Mouse (Mus musculus): ENCODE measurements around the gene Bfsp1.

The Bfsp1 gene

DNA sequence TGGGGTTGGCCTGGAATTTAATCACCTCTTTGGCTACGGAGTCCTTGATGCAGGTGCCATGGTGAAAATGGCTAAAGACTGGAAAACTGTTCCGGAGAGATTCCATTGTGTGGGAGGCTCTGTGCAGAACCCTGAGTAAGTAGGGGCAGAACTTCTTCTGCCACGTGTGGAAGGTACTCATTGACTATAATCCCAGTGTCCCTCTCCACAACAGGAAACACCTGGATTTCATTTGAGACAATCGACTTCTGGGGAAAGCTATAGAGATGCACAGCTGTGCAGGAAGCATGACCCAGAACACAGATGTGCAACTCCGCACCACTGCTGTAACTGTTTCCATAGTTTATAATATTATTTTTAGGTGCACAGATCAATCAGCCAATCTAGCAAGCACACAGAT, 61.9 kb downstream of the Bfsp1 start:
- no peak for DNase-seq (ENCODE audit: low spot score in 2 of 2)

DNA sequence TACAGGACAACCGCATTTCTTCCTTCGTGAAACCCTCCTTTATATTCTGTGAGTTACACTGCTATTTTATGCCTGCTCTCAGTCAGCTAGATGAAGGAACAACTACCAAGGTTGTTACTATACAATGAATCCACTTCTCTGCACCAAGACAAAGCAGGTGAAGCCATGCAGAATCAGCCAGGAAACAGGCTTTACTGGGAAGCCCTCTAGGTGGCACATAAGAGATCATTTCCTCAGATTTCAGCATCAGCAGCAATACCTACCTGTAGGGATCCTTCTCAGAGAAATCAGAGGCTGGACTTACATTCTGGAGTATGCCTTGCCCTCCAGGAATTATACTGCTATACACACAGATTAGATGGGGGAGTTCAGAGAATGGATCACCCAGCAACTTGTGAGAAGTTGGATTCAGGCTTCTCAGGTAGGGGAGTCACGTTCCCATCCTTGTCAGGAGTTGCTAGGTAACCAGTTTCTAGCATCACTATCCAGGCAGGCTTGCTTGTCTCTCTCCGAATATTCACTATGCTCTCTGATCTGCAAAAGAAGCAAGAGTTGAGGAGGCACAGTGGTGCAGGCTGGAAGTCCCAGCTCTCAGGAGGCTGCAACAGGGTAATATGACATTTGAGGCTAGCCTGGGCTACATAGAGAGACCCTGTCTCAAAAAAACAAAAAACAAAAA, 66.5 kb downstream of the Bfsp1 start:
- DNase-seq (ENCODE audit: low spot score in 2 of 2): no peak

GRCm38 (mm10) chr2:143795858-143796257, 67.1 kb downstream of the Bfsp1 start:
- no peak for DNase-seq (ENCODE audit: low spot score in 2 of 2)

- DNase-seq (ENCODE audit: low spot score in 2 of 2): no peak
Measured at GRCm38 (mm10) chr2:143789911-143790310, 73.1 kb downstream of the Bfsp1 start.

DNA sequence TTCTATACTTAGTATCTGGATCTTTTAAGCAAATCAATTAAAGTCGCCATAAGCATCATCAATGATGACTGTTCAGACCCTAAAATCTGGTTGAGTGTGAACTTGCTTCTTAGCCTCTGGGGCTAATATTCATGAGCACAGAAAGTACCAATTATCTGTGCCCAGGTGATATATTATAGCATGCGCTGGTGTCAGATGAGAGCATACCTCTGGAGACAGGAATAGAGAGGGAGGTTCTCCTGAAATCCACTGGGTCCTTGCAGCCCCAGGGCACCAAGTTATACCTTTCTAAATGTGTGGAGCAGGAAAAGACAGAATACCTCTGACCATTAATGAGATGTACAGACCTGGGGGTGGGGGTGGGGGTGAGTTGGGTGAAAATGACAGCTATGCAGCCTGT, 82.7 kb downstream of the Bfsp1 start:
- DNase-seq (ENCODE audit: low spot score in 2 of 2): no peak
